Mouse (Mus musculus): Measurements from ENCODE around the gene Ngly1. TPM values are rescaled to one million over a fixed set of nuclear protein-coding genes. Genes with fewer than 3 reads are reported as not detected.

The Ngly1 gene
- total and polyA plus RNA-seq, 3 experiments: 17.0 to 37.5 (median 21.7) TPM

- no peak for DNase-seq (ENCODE audit: extremely low read depth)
- Histone ChIP-seq H3K27ac (ENCODE audit: insufficient read depth, low read depth) (no peak overlapping the region), H3K4me1 (ENCODE audit: control insufficient read depth in 1 of 2, insufficient read depth in 2 of 2) (peaks cover 7 to 15% of the 10 kb centered on the region in 2 experiments), H3K9me3 (replicated peaks; ENCODE audit: low read length) (peaks cover 6% of the 10 kb centered on the region), H3K4me3 (replicated peaks in 1 of 3; ENCODE audit: low read depth in 2 of 3, low read length in 2 of 3, poor library complexity in 1 of 3) (peak overlapping the region; percentile 65 to 70 (median 70)), H3K79me2 (replicated peaks; ENCODE audit: control insufficient read depth, extremely low read depth, insufficient read depth, poor library complexity, severe bottlenecking) (no peaks in the 10 kb centered on the region), H3K27me3 (replicated peaks) (no peaks in the 10 kb centered on the region), H3K9ac (ENCODE audit: insufficient read depth, low read depth) (peak overlapping the region; percentile 67), H3K4me2 (ENCODE audit: insufficient read depth, low read depth, poor library complexity, severe bottlenecking) (peak overlapping the region; percentile 77), H3K36me3 (replicated peaks in 1 of 2; ENCODE audit: control insufficient read depth in 1 of 2, insufficient read depth in 1 of 2, low read length in 1 of 2) (peaks cover 10 to 37% of the 10 kb centered on the region in 2 experiments)
- in situ Hi-C loops (cut with MboI; ENCODE audit: low pct_ligation_motif_present, low pct_unique_long_range_greater_than_20kb, low sequenced_read_pairs) (loop anchor here (10.0 kb wide), 1 partner anchor 122 kb away; the partner anchor contains the start of gene Top2b), dilution Hi-C loops (cut with MboI; ENCODE audit: extremely low pct_ligation_motif_present, extremely low pct_unique_long_range_greater_than_20kb, low sequenced_read_pairs) (no loop called here)
- TF ChIP-seq ETS1 (conservative IDR thresholded peaks at IDR 0.05; ENCODE audit: low read depth, low read length) (no peak), CTCF (conservative IDR thresholded peaks at IDR 0.05 in 1 of 2, IDR thresholded peaks at IDR 0.05 in 1 of 2; ENCODE audit: low read depth in 2 of 2, low read length in 2 of 2) (no peak), RAD21 (IDR thresholded peaks at IDR 0.05; ENCODE audit: low read depth, low read length) (no peak), MAFK (IDR thresholded peaks at IDR 0.05; ENCODE audit: insufficient replicate concordance, low read length) (no peak), MYC (IDR thresholded peaks at IDR 0.05; ENCODE audit: low read depth, low read length) (no peak), MXI1 (IDR thresholded peaks at IDR 0.05; ENCODE audit: low read depth, low read length) (no peak), ZC3H11A (IDR thresholded peaks at IDR 0.05; ENCODE audit: low read depth, low read length) (no peak), MEF2A (IDR thresholded peaks at IDR 0.05; ENCODE audit: borderline replicate concordance, low read depth, low read length) (no peak), SMC3 (IDR thresholded peaks at IDR 0.05; ENCODE audit: low read depth, low read length) (no peak), KAT2A (IDR thresholded peaks at IDR 0.05; ENCODE audit: insufficient replicate concordance, low read length) (no peak), BHLHE40 (IDR thresholded peaks at IDR 0.05; ENCODE audit: low read depth, low read length) (no peak), PAX5 (IDR thresholded peaks at IDR 0.05; ENCODE audit: low read length) (no peak)
Observed at GRCm38 (mm10) chr14:16242193-16242815, 6.8 kb upstream of the Ngly1 start.

- Histone ChIP-seq H3K4me2 (ENCODE audit: insufficient read depth, low read depth, poor library complexity, severe bottlenecking) (peak overlapping the region; percentile 85), H3K4me1 (ENCODE audit: control insufficient read depth in 1 of 2, insufficient read depth in 2 of 2) (peaks cover 7 to 15% of the 10 kb centered on the region in 2 experiments), H3K27me3 (replicated peaks) (no peaks in the 10 kb centered on the region), H3K9ac (ENCODE audit: insufficient read depth, low read depth) (peak overlapping the region; percentile 67), H3K27ac (ENCODE audit: insufficient read depth, low read depth) (peak overlapping the region; percentile 68), H3K79me2 (replicated peaks; ENCODE audit: control insufficient read depth, extremely low read depth, insufficient read depth, poor library complexity, severe bottlenecking) (no peaks in the 10 kb centered on the region), H3K36me3 (replicated peaks in 1 of 2; ENCODE audit: control insufficient read depth in 1 of 2, insufficient read depth in 1 of 2, low read length in 1 of 2) (peaks cover 10 to 37% of the 10 kb centered on the region in 2 experiments), H3K4me3 (replicated peaks in 1 of 3; ENCODE audit: low read depth in 2 of 3, low read length in 2 of 3, poor library complexity in 1 of 3) (peak overlapping the region; percentile 65 to 70 (median 70)), H3K9me3 (replicated peaks; ENCODE audit: low read length) (no peaks in the 10 kb centered on the region)
- dilution Hi-C loops (cut with MboI; ENCODE audit: extremely low pct_ligation_motif_present, extremely low pct_unique_long_range_greater_than_20kb, low sequenced_read_pairs) (no loop called here), in situ Hi-C loops (cut with MboI; ENCODE audit: low pct_ligation_motif_present, low pct_unique_long_range_greater_than_20kb, low sequenced_read_pairs) (loop anchor here (10.0 kb wide), 1 partner anchor 122 kb away; the partner anchor contains the start of gene Top2b)
- TF ChIP-seq ZMIZ1 (IDR thresholded peaks at IDR 0.05; ENCODE audit: low read depth, low read length) (0 out of 2 replicates have a peak, but pooled peaks have one; percentile 56), BHLHE40 (IDR thresholded peaks at IDR 0.05; ENCODE audit: low read depth, low read length) (0 out of 2 replicates have a peak, but pooled peaks have one; percentile 9), EP300 (IDR thresholded peaks at IDR 0.05; ENCODE audit: low read length) (0 out of 2 replicates have a peak, but pooled peaks have one; percentile 9), HCFC1 (IDR thresholded peaks at IDR 0.05; ENCODE audit: low read depth, low read length) (peak; percentile 83), NRF1 (IDR thresholded peaks at IDR 0.05; ENCODE audit: low read depth, low read length) (peak; percentile 93), ELF1 (IDR thresholded peaks at IDR 0.05; ENCODE audit: low read depth, low read length) (peak; percentile 94), MXI1 (IDR thresholded peaks at IDR 0.05; ENCODE audit: low read depth, low read length) (peak; percentile 60), MEF2A (IDR thresholded peaks at IDR 0.05; ENCODE audit: borderline replicate concordance, low read depth, low read length) (no peak), ZC3H11A (IDR thresholded peaks at IDR 0.05; ENCODE audit: low read depth, low read length) (no peak), POLR2AphosphoS2 (IDR thresholded peaks at IDR 0.05; ENCODE audit: low read depth, low read length) (peak; percentile 46; the same call in 1 of the 2 replicates), MYC (IDR thresholded peaks at IDR 0.05; ENCODE audit: low read depth, low read length) (peak; percentile 88), SMC3 (IDR thresholded peaks at IDR 0.05; ENCODE audit: low read depth, low read length) (peak; percentile 14; the same call in 1 of the 2 replicates), NELFE (IDR thresholded peaks at IDR 0.05; ENCODE audit: low read depth, low read length) (peak; percentile 84), SIN3A (IDR thresholded peaks at IDR 0.05; ENCODE audit: low read length) (peak; percentile 56), TBP (conservative IDR thresholded peaks at IDR 0.05; ENCODE audit: low read depth, low read length) (peak; percentile 68), CTCF (conservative IDR thresholded peaks at IDR 0.05 in 1 of 2, IDR thresholded peaks at IDR 0.05 in 1 of 2; ENCODE audit: low read depth in 2 of 2, low read length in 2 of 2) (peak in 1 of 2 experiments; percentile 37; a peak in 1 of 4 replicates), USF1 (IDR thresholded peaks at IDR 0.05; ENCODE audit: low read depth, low read length) (no peak), POLR2A (IDR thresholded peaks at IDR 0.05; ENCODE audit: low read depth, low read length) (peak; percentile 88), RAD21 (IDR thresholded peaks at IDR 0.05; ENCODE audit: low read depth, low read length) (no peak; the same call in none of the 2 replicates), JUN (IDR thresholded peaks at IDR 0.05; ENCODE audit: insufficient read depth, low read depth, low read length) (no peak), IRF4 (IDR thresholded peaks at IDR 0.05; ENCODE audit: low read depth, low read length) (peak; percentile 50), ZNF384 (IDR thresholded peaks at IDR 0.05; ENCODE audit: low read depth, low read length) (no peak), KAT2A (IDR thresholded peaks at IDR 0.05; ENCODE audit: insufficient replicate concordance, low read length) (peak; percentile 69; the same call in 1 of the 2 replicates), TCF12 (IDR thresholded peaks at IDR 0.05; ENCODE audit: low read depth, low read length) (peak; percentile 81)
- peak; percentile 86 for DNase-seq (ENCODE audit: extremely low read depth)
Observed at GRCm38 (mm10) chr14:16242947-16243602, 6.0 kb upstream of the Ngly1 start.
